Mouse (Mus musculus) adrenal gland, postnatal 4 days (tissue): Measurements from ENCODE around the gene Ralgps1. TPM values are rescaled to one million over a fixed set of nuclear protein-coding genes. Genes with fewer than 3 reads are reported as not detected.
A peak's percentile ranks its signal among the peaks of the same experiment; 100 is the strongest.
"Not testable (repeated sequence)": the region's sequence is repeated elsewhere in the genome, so short reads cannot be mapped to it uniquely, and the experiment has no call there.

ENCODE experiments used
- DNase-seq, 2 experiments: peaks; one replicate each; pipeline ENCODE4 v3.0.0; 2021 to 2022; ENCODE audit warnings: low spot score in 2 of 2, mixed read lengths in 2 of 2
- total RNA-seq, 2 experiments: library from RNA; stranded (reverse); gene quantifications; 2 replicates each; pipeline ENCODE4 v1.2.3; 2021

Gene Ralgps1
- total RNA-seq, 2 experiments from 2014 or later = 7.6 to 10.1 TPM

GRCm38 (mm10) chr2:33217425-33217794 lies 153.9 kb downstream of the Ralgps1 start:
- DNase-seq = no peak

GRCm38 (mm10) chr2:33216645-33217424 lies 154.5 kb downstream of the Ralgps1 start:
- no peak for DNase-seq

DNA sequence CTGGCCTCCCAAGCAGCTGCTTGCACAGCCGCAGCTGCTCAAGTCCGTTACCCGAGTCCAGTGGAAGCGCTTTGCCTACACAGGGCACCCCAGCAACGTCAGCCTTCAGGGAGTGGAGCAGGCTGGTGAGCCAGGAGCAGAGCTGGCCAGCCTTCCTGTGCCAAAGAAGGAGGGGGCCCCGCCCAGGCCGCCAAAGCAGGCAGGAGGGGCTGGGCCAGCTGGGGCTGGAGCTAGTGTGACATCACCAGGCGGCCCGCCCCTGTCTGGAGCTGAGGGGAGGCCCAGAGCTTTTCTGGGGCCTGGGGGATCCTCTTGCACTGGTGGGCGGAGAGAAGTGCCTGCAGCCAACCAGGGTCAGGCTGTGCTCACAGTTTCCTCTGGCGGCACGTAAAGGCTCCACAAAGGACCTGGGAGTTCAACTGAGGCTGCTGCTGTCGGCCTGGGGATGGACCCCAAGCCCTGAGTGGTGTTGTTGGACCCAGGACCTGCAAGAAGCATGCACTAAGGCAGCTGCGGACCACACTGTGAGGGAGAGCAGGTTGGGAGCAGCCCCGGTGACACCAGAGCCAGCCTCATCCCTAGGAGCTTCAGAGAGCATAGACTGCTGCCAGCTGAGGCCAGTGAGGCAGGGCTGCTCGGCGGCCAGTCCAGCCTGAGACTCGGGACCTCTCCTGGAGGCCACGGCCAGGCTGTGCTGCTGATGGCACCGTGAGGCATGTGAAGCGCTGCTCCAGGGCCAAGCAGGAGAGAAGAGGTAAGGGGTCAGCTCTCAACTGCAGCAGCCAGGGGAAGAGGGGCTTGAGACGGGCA lies 155.4 kb downstream of the Ralgps1 start, which contains the start of gene Angptl2:
Gene Angptl2, plus strand, starts transcription at position 370 of the 810 bp plus-strand sequence.
- peak; percentile 65 to 72 for DNase-seq

GRCm38 (mm10) chr2:33215177-33215699 lies 156.0 kb downstream of the Ralgps1 start:
- DNase-seq = no peak

DNA sequence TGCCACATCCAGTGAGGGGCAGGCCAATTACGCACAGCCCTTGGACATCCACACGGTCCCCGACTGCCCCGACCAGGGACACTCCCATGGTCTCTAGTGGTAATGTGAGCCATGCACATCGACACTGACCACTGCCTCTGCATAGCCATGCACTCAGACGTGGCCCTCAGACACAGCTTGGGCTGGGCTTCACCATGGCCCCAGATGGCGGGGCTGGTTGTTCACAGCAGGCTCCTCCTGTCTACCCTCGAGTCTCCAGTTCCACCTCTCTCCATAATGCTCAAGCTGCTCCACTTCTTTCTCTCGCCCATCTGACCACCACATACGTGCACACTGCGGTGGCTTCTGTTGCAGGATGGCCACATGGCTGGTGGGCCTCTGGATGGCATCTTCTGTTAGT lies 160.0 kb downstream of the Ralgps1 start:
- DNase-seq = not testable (repeated sequence)

DNA sequence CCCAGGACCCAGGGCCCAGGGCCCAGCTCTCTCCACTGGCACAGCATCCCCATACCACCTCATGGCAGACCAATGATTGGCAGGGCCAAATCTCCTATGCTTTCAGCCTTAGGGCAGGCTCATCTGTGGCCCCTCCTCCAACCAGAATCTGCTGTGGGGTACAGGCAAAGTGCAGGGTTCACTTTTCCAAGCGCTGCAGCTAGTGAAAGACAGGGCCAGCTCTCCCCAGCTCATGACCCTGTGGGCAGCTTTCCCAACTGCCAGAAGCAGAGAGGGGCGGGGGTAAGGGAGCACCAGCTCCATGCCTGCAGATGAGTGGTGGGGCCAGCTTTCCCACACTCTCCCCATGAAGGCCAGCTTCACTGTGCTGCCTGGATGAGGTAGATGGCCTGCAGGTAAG lies 160.4 kb downstream of the Ralgps1 start:
- DNase-seq = no peak

- no peak for DNase-seq
Observed at GRCm38 (mm10) chr2:33208134-33208533, 163.2 kb downstream of the Ralgps1 start.

DNA sequence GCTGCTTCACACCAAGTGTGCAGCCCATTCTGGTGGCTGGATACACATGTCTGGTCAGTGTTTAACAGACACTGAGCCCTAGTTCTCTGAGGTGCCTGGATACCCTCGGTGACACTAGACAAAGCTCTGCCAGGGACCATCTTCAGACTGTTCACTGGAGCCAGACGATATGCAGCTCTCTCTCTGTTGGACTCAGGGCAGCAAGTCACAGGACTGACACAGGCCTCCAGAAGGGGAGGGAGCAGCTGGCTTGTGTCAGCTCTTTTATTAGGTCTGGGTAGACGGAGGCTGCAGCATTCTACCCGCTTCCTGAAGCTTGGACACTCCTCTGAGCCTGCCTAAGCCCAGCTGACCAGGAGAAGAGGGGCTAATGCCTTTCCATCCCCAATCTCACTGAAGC lies 164.2 kb downstream of the Ralgps1 start:
- DNase-seq = no peak

DNA sequence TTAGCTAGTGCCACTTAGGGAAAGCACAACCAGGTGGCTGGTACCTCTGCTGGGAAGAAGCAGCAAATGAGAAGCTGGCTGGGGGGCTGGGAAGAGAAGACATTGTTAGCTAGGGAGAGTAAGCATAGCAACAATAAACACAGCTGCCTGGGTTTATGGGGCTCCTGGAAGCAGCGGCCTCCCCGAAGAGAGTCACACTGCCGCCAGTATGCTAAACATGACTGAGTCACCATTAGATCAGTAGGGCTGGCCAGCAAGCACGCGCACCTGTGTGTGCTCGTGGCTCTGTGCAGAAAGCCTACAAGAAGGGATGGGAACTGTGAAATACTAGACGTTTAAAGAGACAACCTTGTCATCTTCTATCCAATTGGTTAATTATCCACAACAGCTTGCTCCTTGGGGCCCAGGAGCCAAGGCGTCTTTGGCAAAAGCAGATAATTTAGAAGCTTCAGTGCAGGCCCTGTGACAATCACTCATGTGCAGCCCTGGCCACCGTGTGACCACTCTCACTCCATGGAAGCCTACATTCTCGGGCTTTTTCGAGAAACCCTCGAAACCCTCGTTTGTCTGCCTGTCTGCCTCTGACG lies 165.3 kb downstream of the Ralgps1 start:
- no peak for DNase-seq

DNA sequence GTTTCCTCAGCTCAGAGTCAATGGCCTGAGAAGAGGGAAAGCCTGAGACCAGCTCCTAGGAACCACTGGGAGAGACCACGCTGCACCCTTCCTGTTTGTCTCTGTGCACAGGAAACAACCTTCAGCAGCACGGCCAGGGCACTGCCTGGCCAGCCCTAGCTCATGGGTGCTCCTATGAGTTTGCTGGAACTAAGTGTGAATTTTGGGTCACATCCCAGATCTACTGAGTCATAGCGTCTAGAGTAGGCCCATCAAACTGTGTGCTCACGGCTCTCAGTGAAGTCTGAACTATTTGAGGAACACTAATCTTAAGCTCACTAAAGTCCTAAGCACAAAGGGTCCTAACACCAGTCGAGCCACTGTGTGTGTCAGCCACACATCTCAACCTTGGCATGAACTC lies 166.3 kb downstream of the Ralgps1 start:
- no peak for DNase-seq

DNA sequence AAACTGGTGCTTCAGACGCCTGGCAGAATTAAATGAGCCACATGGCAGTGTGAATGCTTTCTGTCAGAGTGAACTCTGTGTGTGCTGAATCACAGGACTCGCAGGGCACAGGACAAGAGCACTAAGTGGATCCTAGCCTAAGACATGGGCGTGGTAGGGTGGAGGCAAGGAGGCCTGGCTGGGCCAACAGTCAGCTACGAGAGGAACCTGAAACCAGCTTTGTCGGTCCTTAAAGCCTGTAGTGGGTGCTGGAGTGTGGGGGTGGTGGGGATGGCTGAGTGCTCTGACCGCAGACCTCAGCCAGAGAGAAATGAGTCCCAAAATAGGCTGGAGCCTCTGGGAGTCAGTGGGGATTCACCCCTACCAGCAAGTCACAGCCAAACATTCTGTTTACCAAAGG lies 168.0 kb downstream of the Ralgps1 start:
- no peak for DNase-seq

GRCm38 (mm10) chr2:33200368-33201068 lies 170.8 kb downstream of the Ralgps1 start:
- no peak for DNase-seq

DNA sequence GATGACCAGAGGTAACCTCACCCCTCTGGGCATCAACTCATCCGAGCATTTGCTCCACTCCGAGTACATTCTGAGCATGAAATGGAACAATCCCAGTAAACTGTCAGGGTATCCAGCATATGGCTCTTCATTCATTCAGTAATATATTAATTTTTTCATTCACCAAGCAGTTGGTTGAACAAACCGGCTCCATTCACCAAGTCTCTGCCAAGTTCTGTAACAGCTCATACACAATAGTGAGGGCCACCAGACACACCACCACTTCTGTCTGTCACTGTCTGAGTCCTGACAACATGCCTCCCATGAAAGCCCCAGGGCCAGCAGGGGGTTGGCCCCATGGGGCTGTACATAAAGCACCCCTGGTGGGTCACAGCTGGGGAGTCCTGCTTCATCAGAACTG lies 181.3 kb downstream of the Ralgps1 start:
- no peak for DNase-seq

- no peak for DNase-seq
Observed at GRCm38 (mm10) chr2:33188925-33189670, 182.2 kb downstream of the Ralgps1 start.

GRCm38 (mm10) chr2:33187874-33188273 lies 183.4 kb downstream of the Ralgps1 start:
- DNase-seq = no peak

DNA sequence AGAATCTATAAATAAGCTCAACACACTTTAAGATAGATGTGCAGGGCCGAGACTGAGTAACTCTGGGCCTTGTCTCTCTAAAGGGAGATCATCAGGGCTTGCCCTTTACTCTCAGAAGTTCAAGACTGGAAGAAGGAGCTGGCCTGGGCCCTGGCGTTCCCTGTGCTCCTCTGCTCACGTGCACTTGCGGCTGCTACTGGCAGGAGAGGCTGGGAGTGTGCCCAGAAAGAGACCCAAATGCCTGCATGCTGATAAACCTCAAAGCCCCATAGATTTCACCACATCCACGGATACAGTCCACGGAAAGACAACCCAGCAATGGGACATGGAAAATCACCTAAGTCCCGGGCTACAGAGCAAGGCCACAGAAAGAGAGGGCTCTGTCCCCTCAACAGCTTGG lies 184.8 kb downstream of the Ralgps1 start:
- no peak for DNase-seq

GRCm38 (mm10) chr2:33185258-33185657 lies 186.0 kb downstream of the Ralgps1 start:
- no peak for DNase-seq

GRCm38 (mm10) chr2:33184641-33185040 lies 186.6 kb downstream of the Ralgps1 start:
- no peak for DNase-seq

- DNase-seq = no peak
Observed at GRCm38 (mm10) chr2:33183321-33183720, 188.0 kb downstream of the Ralgps1 start.

GRCm38 (mm10) chr2:33179930-33180630 lies 191.2 kb downstream of the Ralgps1 start:
- no peak for DNase-seq
